Mouse (Mus musculus) MEL-GATA-1-ER (cell line): ENCODE results near the gene Sh3bp5.

Experiments
- DNase-seq: peaks from one replicate; pipeline ENCODE4 v3.0.0-alpha.2; 2012; ENCODE audit warnings: low read depth; ENCODE audit errors: extremely low read depth

Sh3bp5 gene

GRCm38 (mm10) chr14:31345367-31345766 lies 90.5 kb downstream of the Sh3bp5 start:
- no peak for DNase-seq

DNA sequence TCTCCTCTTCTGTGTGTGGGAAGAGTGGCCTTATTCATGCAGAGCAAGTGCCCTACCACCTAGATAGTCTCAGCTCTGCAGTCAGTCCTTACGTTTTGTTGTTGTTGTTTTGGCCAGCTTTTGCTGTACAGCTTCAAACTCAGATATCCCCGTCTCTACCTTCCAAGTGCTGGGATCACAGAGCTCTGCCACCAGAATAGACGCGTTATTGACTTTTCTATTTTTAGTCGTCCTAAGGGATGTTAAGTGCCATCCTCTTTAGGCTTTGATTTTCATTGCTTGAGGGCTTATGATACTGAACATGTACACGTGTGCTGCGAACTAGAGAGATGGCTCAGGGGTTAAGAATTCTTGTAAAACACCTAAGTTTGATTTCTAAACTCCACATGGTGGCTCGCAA lies 92.6 kb downstream of the Sh3bp5 start:
- no peak for DNase-seq

DNA sequence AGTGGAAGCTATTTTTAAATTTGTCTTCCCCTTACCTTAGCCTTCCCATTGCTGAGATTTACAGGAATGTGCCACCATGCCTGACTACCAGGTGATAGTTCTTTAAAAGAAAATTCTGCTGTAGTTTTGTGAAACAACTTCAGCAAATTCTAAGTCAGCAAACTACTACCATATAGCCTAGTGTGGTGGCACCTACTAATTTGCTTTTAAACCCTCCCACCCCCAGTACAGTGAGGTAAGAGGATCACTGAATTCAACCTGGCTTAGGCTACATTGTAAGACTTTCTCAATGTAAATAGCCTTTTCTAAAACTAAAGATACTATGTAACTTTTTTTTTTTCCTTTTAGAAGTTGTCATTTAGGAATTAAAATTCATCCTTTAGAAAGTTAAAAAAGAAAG lies 97.9 kb downstream of the Sh3bp5 start:
- DNase-seq: no peak

DNA sequence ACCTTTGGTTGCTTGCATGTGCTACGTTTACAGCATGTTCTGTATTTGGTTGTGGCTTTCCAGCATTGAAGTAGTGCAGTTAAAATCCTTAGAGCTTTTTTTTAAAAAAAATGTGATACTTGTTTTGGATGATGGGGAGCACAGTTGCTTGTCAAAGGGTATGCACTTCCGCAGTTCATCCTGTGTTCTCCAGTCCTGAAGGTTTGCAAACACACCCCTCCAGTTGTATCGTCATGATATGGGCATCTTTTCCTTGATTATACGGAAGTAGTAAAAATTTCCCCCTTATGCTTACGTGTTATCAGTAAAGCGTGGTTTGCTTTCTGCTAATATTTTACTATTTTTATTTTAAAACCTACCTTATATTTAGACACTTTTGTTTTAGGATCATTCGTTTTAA lies 98.5 kb downstream of the Sh3bp5 start:
- peak; percentile 83 for DNase-seq

- peak; percentile 93 for DNase-seq
These were observed 99.3 kb downstream of the Sh3bp5 start, which contains the start of gene Capn7 for GRCm38 (mm10) chr14:31336369-31337155. Capn7 (plus strand) TSS chr14:31336638.

GRCm38 (mm10) chr14:31335765-31336164 lies 100.1 kb downstream of the Sh3bp5 start:
- DNase-seq: no peak

DNA sequence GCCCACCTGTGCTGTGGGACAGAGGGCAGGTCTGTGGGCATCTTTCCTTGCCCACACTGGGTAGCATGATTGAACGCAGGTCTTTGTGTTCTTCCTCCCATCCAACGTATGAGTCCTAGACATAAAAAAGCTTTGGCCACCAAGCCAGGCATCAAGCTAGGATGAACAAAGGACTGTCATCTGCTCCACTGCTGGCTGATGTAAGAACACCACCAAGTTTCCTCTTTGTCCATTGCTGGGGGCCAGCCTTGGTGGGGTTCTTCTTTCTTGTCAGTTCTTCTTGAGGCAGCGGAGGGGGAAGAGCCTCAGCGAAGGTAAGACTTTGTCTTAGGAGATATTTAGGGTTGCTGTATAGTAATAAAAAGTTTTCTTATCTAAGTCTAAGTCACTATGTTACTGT lies 104.9 kb downstream of the Sh3bp5 start:
- no peak for DNase-seq

DNA sequence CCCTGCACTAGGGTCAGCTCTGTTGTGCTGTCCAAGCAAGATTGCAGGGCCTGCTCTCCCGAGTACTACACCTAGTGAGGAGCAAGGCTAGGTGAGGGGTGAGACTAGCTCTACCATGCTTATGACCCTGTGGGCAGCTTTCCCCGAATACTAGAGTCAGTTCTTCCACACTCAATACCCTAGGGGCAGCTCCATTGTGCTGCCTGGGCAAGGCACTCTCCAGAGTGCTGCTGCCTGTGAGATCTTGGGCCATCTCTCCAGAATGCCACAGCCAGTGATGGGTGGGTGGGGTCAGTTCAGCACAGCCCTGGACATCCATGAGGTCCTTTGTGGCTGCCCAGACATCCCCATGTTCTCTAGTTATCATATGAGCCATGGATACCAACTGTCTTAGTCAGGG lies 106.1 kb downstream of the Sh3bp5 start:
- DNase-seq: no peak

DNA sequence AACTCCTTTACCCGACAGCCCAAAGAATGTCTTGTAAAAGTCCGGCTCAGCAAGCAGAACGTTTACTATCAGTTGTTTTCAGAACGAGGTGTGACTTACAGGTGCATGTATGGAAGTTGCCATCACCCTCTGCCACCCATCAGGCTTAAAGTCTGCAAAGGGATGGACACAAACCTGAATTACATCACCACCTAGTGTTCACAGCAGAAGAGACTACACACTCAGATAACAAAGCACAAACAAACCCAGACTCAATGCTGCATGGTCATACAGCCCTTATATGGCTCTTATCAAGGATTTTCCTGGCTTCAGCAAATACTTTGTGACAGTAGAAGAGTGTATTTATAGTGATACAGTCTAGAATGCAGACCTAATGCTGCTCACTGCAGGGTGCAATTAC lies 108.2 kb downstream of the Sh3bp5 start:
- DNase-seq: no peak

GRCm38 (mm10) chr14:31327196-31327595 lies 108.7 kb downstream of the Sh3bp5 start:
- DNase-seq: no peak

DNA sequence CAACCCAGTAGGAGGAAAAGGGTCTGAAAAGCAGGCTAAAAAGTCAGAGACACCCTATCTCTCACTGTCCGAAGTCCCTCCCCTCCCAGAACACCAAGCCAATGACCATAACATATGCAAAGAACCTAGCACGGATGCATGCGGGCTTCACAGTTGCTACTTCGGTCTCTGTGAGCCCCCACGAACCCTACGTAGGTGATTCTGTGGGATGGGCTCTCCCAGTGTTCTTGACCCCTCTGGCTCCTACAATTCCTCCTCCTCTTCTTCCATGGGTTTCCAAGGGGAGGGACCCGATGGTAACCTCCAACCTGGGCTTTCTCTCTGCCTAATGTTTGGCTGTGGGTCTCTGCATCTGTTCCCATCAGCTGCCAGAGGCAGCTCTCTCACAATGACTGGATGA lies 109.1 kb downstream of the Sh3bp5 start:
- no peak for DNase-seq

DNA sequence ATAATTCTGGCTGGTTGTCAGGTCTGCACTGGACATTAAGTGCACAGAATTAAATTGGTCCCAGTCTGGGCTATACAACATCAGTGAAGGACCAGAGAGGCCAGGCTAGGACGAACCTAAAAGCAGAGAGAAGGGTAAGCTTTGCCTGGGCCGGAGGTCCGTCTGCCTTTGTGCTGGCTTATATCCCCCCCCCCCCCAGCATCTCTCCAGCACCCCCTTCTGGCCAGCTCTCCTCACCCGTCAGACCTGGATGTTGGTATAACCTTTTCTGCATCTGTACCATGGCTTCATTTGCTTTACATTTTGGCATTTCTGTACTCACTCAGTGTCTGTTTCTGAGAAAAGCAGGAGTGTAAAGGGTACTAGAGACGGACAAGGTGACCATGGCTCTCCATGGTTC lies 110.3 kb downstream of the Sh3bp5 start:
- DNase-seq: no peak

GRCm38 (mm10) chr14:31324851-31325250 lies 111.0 kb downstream of the Sh3bp5 start:
- peak; percentile 73 for DNase-seq

DNA sequence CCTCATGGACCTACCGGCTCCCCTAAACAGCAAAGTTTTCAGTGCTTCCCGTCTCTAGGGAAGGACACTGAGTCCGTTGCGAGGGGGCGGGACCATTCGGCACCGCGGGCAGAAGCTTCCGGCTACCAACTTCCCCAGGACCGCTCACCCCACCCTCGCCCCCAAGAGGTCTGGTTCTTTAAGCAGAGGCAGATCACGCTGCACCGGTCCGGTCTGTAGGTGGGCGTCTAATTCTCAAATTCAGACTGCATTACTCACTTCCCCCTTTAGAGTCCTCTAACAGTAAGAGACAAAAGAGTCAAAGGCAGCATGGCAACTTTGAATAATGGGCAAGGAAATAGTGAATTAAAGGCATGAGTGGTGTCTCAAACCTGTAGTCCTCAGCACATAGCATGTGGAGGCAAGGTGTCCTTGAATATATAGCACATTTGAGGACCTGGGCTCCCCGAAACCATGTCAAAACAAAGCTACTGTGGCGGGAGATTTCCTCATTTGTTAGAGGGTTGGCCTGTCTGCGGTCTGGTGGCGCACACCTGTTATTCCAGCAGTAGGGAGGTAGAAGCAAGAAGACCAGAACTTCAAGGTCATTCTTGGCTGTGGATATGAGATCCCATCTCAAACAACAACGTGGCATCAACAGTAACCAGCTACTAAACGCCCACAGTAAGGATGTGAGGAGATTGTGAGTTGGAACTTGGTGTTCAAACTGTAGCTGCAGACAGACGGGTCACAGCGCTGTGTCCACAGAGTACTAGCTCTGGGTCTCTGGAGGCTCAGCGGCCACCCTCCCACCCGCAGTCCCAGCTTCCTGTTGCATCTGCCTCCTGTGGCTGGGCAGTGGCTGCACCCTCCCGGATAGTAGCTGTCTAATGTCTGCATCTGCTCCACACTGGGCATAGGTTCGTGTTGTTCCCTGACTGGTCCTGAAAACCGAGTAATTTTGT lies 111.8 kb downstream of the Sh3bp5 start, which contains the start of gene Dnah1:
TSS of gene Dnah1 (minus strand) at position 48 of the 944 bp plus-strand sequence.
- DNase-seq: peak; percentile 63

DNA sequence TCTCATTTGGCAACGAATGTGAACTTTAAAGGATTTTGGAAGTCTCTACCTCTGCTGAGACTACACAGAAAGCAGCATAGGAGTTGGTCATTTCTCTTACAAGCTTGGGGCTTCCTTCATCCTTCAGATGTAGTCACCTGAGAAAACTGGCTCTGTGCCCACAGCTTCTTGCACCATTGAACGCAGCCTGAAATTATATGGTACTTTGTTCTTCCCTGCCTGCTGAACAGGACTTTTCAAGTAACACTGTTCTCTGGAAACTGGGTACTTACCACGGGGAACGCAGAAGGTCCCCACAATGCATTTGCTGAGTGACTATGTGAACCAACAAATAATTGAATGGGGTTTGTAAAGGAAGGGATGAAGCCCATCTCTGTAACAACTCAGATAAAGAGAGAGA lies 112.7 kb downstream of the Sh3bp5 start:
- no peak for DNase-seq

- DNase-seq: no peak
These were observed 113.7 kb downstream of the Sh3bp5 start for GRCm38 (mm10) chr14:31322191-31322590.

GRCm38 (mm10) chr14:31321181-31321580 lies 114.7 kb downstream of the Sh3bp5 start:
- DNase-seq: no peak

DNA sequence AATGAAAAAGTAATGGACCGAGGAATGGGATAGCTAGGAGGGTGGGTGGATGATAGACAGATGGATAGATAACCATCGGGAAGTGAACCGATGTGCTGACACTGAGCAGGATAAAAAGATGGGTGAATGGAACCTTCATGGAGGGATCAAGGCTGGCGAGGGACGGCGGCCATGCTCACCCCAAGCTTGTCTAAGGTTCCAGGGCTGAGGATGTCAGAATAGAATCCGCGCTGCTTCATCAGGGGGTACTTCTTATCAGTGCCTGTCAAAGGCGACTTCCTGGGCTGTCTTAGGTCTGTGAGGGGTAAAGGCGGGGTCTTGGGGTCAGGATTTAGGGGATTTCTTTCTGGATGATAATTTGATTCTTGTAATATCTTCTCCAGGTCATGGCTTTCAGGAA lies 116.3 kb downstream of the Sh3bp5 start:
- DNase-seq: no peak

DNA sequence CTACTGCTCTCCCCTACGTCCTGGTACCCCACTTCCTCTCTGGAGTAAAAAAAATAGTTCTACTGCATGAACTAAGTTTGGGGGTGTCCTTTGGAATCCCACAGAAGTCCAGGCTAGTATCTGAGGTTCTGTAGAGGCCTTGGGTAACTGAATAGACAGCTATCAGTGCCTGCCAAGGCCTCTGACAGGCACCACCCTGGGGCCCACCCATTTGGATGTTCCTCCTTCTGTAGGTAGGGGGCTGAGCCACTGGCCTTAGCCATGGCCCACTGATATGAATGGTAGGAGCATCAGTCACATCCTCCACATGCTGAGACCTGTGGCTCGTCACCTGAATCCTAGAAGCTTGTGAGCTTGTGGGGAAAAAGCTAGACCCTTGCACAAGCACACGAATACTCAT lies 118.1 kb downstream of the Sh3bp5 start:
- no peak for DNase-seq

DNA sequence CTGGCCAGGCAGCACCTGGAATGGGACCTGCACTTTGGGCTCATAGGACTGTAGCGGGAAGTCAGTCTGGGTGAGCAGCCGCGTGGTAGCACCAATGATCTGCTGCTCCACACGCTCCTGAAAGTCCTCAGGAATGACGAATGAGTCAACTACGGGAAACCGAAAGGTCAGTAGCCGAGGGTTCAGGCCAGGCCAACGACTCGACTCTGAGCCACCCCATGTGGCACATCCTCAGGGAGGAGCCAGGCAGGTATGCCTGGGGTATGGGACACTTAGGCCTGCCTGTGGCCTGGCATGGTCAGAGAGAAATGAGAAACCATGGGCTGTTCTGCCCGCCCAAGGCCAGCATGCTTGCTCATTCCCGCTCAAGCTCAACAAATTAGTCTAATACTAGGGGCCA lies 119.3 kb downstream of the Sh3bp5 start:
- no peak for DNase-seq

GRCm38 (mm10) chr14:31313192-31313591 lies 122.7 kb downstream of the Sh3bp5 start:
- no peak for DNase-seq
